Comparison of ENCODE assay signal across 9 mouse cellular contexts in genomic region chr8:120494903-120495302, GRCm38 (mm10).
DNase-seq lines count a peak whose midpoint lies in the region; ATAC-seq and TF ChIP-seq lines count a peak whose summit lies in the region.
"Had no signal": no experiment of that assay in that cellular context is flagged by ENCODE, and none has a peak within 500 bp of the region (broad histone marks: within the 10 kb centered on the region; RNA-seq: fewer than 3 reads in every experiment).

No protein-coding gene starts in this region.

- no peak for TF ChIP-seq CTCF in heart, postnatal 0 days (IDR thresholded peaks at IDR 0.05; ENCODE audit: low read depth)

- H3K4me1 ChIP-seq in forebrain, embryonic 11.5 days (replicated peaks; ENCODE audit: control insufficient read depth, insufficient read depth, low read length), result peaks cover 73% of the 10 kb centered on the region
- H3K4me1 ChIP-seq in heart, postnatal 0 days (ENCODE audit: control insufficient read depth, insufficient read depth), result peaks cover 81% of the 10 kb centered on the region

- H3K9ac ChIP-seq in forebrain, embryonic 11.5 days (ENCODE audit: low read length), result peak overlapping the region; percentile 16; the same call in 1 of the 2 replicates
- 0 out of 2 replicates have a peak overlapping the region, but pooled peaks have one; percentile 13 for H3K9ac ChIP-seq in heart, postnatal 0 days (replicated peaks; ENCODE audit: low read depth, low read length)

- H3K36me3 ChIP-seq in forebrain, embryonic 11.5 days (ENCODE audit: control insufficient read depth, insufficient read depth, low read length), result no peaks in the 10 kb centered on the region
- H3K36me3 ChIP-seq in heart, postnatal 0 days (replicated peaks; ENCODE audit: control insufficient read depth, insufficient read depth, low read length), result no peaks in the 10 kb centered on the region

- no peak for TF ChIP-seq EP300 in heart, postnatal 0 days (IDR thresholded peaks at IDR 0.05; ENCODE audit: low read depth)

- no peaks in the 10 kb centered on the region; the same call in 1 of the 2 replicates for H3K27me3 ChIP-seq in forebrain, embryonic 11.5 days (ENCODE audit: control insufficient read depth, insufficient read depth, low read length)
- H3K27me3 ChIP-seq in heart, postnatal 0 days (ENCODE audit: control insufficient read depth, insufficient read depth, low read length), result no peaks in the 10 kb centered on the region

- no peak for ATAC-seq in forebrain, embryonic 11.5 days (replicated peaks; ENCODE audit: low FRiP score)
- ATAC-seq in heart, postnatal 0 days (ENCODE audit: insufficient read depth, low read depth), result 0 out of 2 replicates have a peak, but pooled peaks have one; percentile 7

- 62% methylated on average over 15 of the region's 15 CpGs for WGBS in forebrain, embryonic 11.5 days
- WGBS in heart, postnatal 0 days, result 8% methylated on average over 15 of the region's 15 CpGs

- H3K4me3 ChIP-seq in forebrain, embryonic 11.5 days (ENCODE audit: low read depth, low read length), result no peak overlapping the region
- no peak overlapping the region for H3K4me3 ChIP-seq in heart, postnatal 0 days (ENCODE audit: low read depth, low read length)

- H3K4me2 ChIP-seq in forebrain, embryonic 11.5 days (ENCODE audit: low read depth, low read length, severe bottlenecking), result peak overlapping the region; percentile 18; the same call in 1 of the 2 replicates
- peak overlapping the region; percentile 27; the same call in 1 of the 2 replicates for H3K4me2 ChIP-seq in heart, postnatal 0 days (ENCODE audit: low read depth, low read length)

- peak; percentile 73 to 74 for DNase-seq in urinary bladder, adult 18-20 months (ENCODE audit: low spot score in 2 of 2)
- DNase-seq in urinary bladder, postnatal 10 days (ENCODE audit: low spot score), result no peak
- DNase-seq in forebrain, embryonic 11.5 days (ENCODE audit: low spot score), result no peak
- no peak for DNase-seq in heart, postnatal 0 days (ENCODE audit: low spot score)
- peak; percentile 96 for DNase-seq in kidney, postnatal 14 days
- peak; percentile 79 for DNase-seq in lung, postnatal 25 days (ENCODE audit: low spot score)
- DNase-seq in testis, postnatal 10 days (ENCODE audit: low spot score), result peak; percentile 78
- no peak for DNase-seq in right cerebral cortex, postnatal 25 days

- H3K9me3 ChIP-seq in forebrain, embryonic 11.5 days (ENCODE audit: control insufficient read depth, low read length), result no peaks in the 10 kb centered on the region
- H3K9me3 ChIP-seq in heart, postnatal 0 days (replicated peaks; ENCODE audit: control insufficient read depth, low read length), result no peaks in the 10 kb centered on the region

- H3K27ac ChIP-seq in forebrain, embryonic 11.5 days (ENCODE audit: low read depth, low read length), result peak overlapping the region; percentile 27; the same call in 1 of the 2 replicates
- H3K27ac ChIP-seq in heart, postnatal 0 days (ENCODE audit: low read depth), result peak overlapping the region; percentile 26
- H3K27ac ChIP-seq: macrophage had no signal

Comparison
In these comparisons a context has a peak if more than half of its experiments do, and no peak if none do; other contexts are left out.
1. DNase-seq: peak in urinary bladder, adult 18-20 months (2 of 2), kidney, postnatal 14 days (single experiment), lung, postnatal 25 days (single experiment) and testis, postnatal 10 days (single experiment); none in urinary bladder, postnatal 10 days (single experiment), forebrain, embryonic 11.5 days (single experiment), heart, postnatal 0 days (single experiment) and right cerebral cortex, postnatal 25 days (single experiment).